Mouse (Mus musculus) midbrain, embryonic 10.5 days (tissue): ENCODE results near the gene Megf11. TPM values are rescaled to one million over a fixed set of nuclear protein-coding genes. Genes with fewer than 3 reads are reported as not detected.
A peak's percentile ranks its signal among the peaks of the same experiment; 100 is the strongest.

ENCODE experiments used
- DNase-seq: peaks from one replicate; pipeline ENCODE4 v3.0.0-alpha.2; 2017; ENCODE audit warnings: low spot score
- H3K27ac ChIP-seq: fragments of 300-500 bp; sonication (generic); replicated peaks from 2 replicates; pipeline ENCODE4 v1.5.1; 2016; ENCODE audit warnings: mild to moderate bottlenecking
- H3K27me3 ChIP-seq: fragments of 300-500 bp; sonication (generic); 2 replicates; pipeline ENCODE4 v1.6.1; 2016; ENCODE audit warnings: low read depth, mild to moderate bottlenecking; ENCODE audit not compliant: poor library complexity, severe bottlenecking
- H3K36me3 ChIP-seq: fragments of 300-500 bp; sonication (generic); 2 replicates; pipeline ENCODE4 v1.6.1; 2016; ENCODE audit warnings: mild to moderate bottlenecking, moderate library complexity
- H3K4me1 ChIP-seq: fragments of 300-500 bp; sonication (generic); 2 replicates; pipeline ENCODE4 v1.6.1; 2016
- H3K4me3 ChIP-seq: fragments of 300-500 bp; sonication (generic); 2 replicates; pipeline ENCODE4 v1.5.1; 2016; ENCODE audit warnings: mild to moderate bottlenecking, moderate library complexity
- H3K9me3 ChIP-seq: fragments of 300-500 bp; sonication (generic); replicated peaks from 2 replicates; pipeline ENCODE4 v1.6.1; 2016; ENCODE audit warnings: mild to moderate bottlenecking
- WGBS: fragments of 180-500 bp; shearing (Covaris S2); methylation state at CpG from one replicate; pipeline ENCODE4 v1.1.7; 2016; 5-methylcytosine and 5-hydroxymethylcytosine counted together
- polyA plus RNA-seq: library from polyadenylated mRNA; unstranded; fragments of >200 nt; fragmentation: Nextera tagmentation; extraction: Ambion mirVana; gene quantifications from 2 replicates; pipeline ENCODE4 v1.2.1, GENCODE M21; 2016

Megf11 gene
- 1.3 and 2.6 TPM in 2 replicates for polyA plus RNA-seq

- WGBS = under 1% methylated on average over 92 of the region's 93 CpGs
- Histone ChIP-seq H3K9me3 (no peaks in the 10 kb centered on the region), H3K4me1 (peaks cover 28% of the 10 kb centered on the region), H3K27ac (peak within 1 kb of the TSS; percentile 73), H3K36me3 (no peaks in the 10 kb centered on the region), H3K4me3 (peak within 1 kb of the TSS; percentile 76), H3K27me3 (peaks cover 79% of the 10 kb centered on the region)
- peak; percentile 76 for DNase-seq
These were observed at the start of gene Megf11 for GRCm38 (mm10) chr9:64385511-64386465. TSS of gene Megf11 (plus strand) at chr9:64385626.

GRCm38 (mm10) chr9:64335825-64336224, 49.6 kb upstream of the Megf11 start:
- H3K36me3 ChIP-seq = peaks cover 11% of the 10 kb centered on the region
- H3K27me3 ChIP-seq = no peaks in the 10 kb centered on the region
- H3K9me3 ChIP-seq = no peaks in the 10 kb centered on the region
- no peak for DNase-seq
- H3K4me1 ChIP-seq = peaks cover 18% of the 10 kb centered on the region
- H3K27ac ChIP-seq = no peak overlapping the region
- 91% methylated on average over 6 of the region's 6 CpGs for WGBS
- H3K4me3 ChIP-seq = no peak overlapping the region

GRCm38 (mm10) chr9:64339361-64339760, 46.1 kb upstream of the Megf11 start:
- Histone ChIP-seq H3K27me3 (no peaks in the 10 kb centered on the region), H3K27ac (no peak overlapping the region), H3K4me1 (peaks cover 25% of the 10 kb centered on the region), H3K36me3 (peaks cover 11% of the 10 kb centered on the region), H3K4me3 (peak overlapping the region; percentile 71; the same call in 1 of the 2 replicates), H3K9me3 (no peaks in the 10 kb centered on the region)
- WGBS = 31% methylated on average over 8 of the region's 8 CpGs
- DNase-seq = no peak

GRCm38 (mm10) chr9:64340351-64341253, 44.8 kb upstream of the Megf11 start:
- Histone ChIP-seq H3K27me3 (no peaks in the 10 kb centered on the region), H3K4me1 (peaks cover 25% of the 10 kb centered on the region), H3K36me3 (peaks cover 9% of the 10 kb centered on the region), H3K9me3 (no peaks in the 10 kb centered on the region), H3K27ac (peak overlapping the region; percentile 99), H3K4me3 (peak overlapping the region; percentile 71)
- DNase-seq = peak; percentile 86
- under 1% methylated on average over 85 of the region's 85 CpGs for WGBS

GRCm38 (mm10) chr9:64341254-64341566, 44.2 kb upstream of the Megf11 start, which contains the start of gene Dis3l:
TSS of gene Dis3l (minus strand) at chr9:64341288.
- WGBS = 19% methylated on average over 16 of the region's 16 CpGs
- H3K27me3 ChIP-seq = no peaks in the 10 kb centered on the region
- DNase-seq = no peak
- H3K9me3 ChIP-seq = no peaks in the 10 kb centered on the region
- peak within 1 kb of the TSS; percentile 71 for H3K4me3 ChIP-seq
- H3K36me3 ChIP-seq = peaks cover 3% of the 10 kb centered on the region
- peak within 1 kb of the TSS; percentile 99 for H3K27ac ChIP-seq
- peaks cover 25% of the 10 kb centered on the region for H3K4me1 ChIP-seq

GRCm38 (mm10) chr9:64341671-64342070, 43.8 kb upstream of the Megf11 start:
- Histone ChIP-seq H3K27me3 (no peaks in the 10 kb centered on the region), H3K9me3 (no peaks in the 10 kb centered on the region), H3K4me3 (0 out of 2 replicates have a peak overlapping the region, but pooled peaks have one; percentile 71), H3K36me3 (no peaks in the 10 kb centered on the region), H3K4me1 (peaks cover 25% of the 10 kb centered on the region), H3K27ac (peak overlapping the region; percentile 99; the same call in 1 of the 2 replicates)
- no peak for DNase-seq
- WGBS = 89% methylated on average over 8 of the region's 8 CpGs

GRCm38 (mm10) chr9:64343656-64344055, 41.8 kb upstream of the Megf11 start:
- Histone ChIP-seq H3K36me3 (no peaks in the 10 kb centered on the region), H3K4me3 (no peak overlapping the region), H3K27ac (no peak overlapping the region), H3K27me3 (no peaks in the 10 kb centered on the region), H3K4me1 (peaks cover 25% of the 10 kb centered on the region), H3K9me3 (no peaks in the 10 kb centered on the region)
- DNase-seq = no peak
- WGBS = 94% methylated on average over 2 of the region's 2 CpGs

GRCm38 (mm10) chr9:64345931-64346330, 39.5 kb upstream of the Megf11 start:
- Histone ChIP-seq H3K4me1 (peaks cover 5% of the 10 kb centered on the region), H3K4me3 (no peak overlapping the region), H3K36me3 (no peaks in the 10 kb centered on the region), H3K27ac (no peak overlapping the region), H3K9me3 (no peaks in the 10 kb centered on the region), H3K27me3 (no peaks in the 10 kb centered on the region)
- 71% methylated on average over 5 of the region's 5 CpGs for WGBS
- DNase-seq = no peak

GRCm38 (mm10) chr9:64347377-64347776, 38.0 kb upstream of the Megf11 start:
- Histone ChIP-seq H3K36me3 (no peaks in the 10 kb centered on the region), H3K9me3 (no peaks in the 10 kb centered on the region), H3K4me1 (no peaks in the 10 kb centered on the region), H3K27me3 (no peaks in the 10 kb centered on the region), H3K4me3 (no peak overlapping the region), H3K27ac (no peak overlapping the region)
- 3% methylated on average over 1 of the region's 1 CpGs for WGBS
- DNase-seq = no peak

- Histone ChIP-seq H3K27ac (no peak overlapping the region), H3K9me3 (no peaks in the 10 kb centered on the region), H3K4me1 (no peaks in the 10 kb centered on the region), H3K36me3 (no peaks in the 10 kb centered on the region), H3K4me3 (no peak overlapping the region), H3K27me3 (no peaks in the 10 kb centered on the region)
- WGBS = 77% methylated on average over 5 of the region's 5 CpGs
- DNase-seq = no peak
These were observed 35.9 kb upstream of the Megf11 start for GRCm38 (mm10) chr9:64349490-64349889.

- no peak overlapping the region for H3K4me3 ChIP-seq
- no peaks in the 10 kb centered on the region for H3K9me3 ChIP-seq
- no peaks in the 10 kb centered on the region for H3K36me3 ChIP-seq
- H3K27ac ChIP-seq = no peak overlapping the region
- H3K4me1 ChIP-seq = no peaks in the 10 kb centered on the region
- no peak for DNase-seq
- 47% methylated on average over 3 of the region's 3 CpGs for WGBS
- H3K27me3 ChIP-seq = no peaks in the 10 kb centered on the region
These were observed 34.2 kb upstream of the Megf11 start for GRCm38 (mm10) chr9:64351191-64351590.

- Histone ChIP-seq H3K27me3 (no peaks in the 10 kb centered on the region), H3K4me1 (peaks cover 3% of the 10 kb centered on the region; the same call in 1 of the 2 replicates), H3K4me3 (no peak overlapping the region), H3K36me3 (no peaks in the 10 kb centered on the region), H3K9me3 (no peaks in the 10 kb centered on the region), H3K27ac (no peak overlapping the region)
- 92% methylated on average over 7 of the region's 7 CpGs for WGBS
- no peak for DNase-seq
These were observed 29.8 kb upstream of the Megf11 start for GRCm38 (mm10) chr9:64355627-64356026.
